Mouse (Mus musculus) thymus, adult 2 months (tissue): ENCODE measurements around the gene Pde3a.

ENCODE experiments used
- CTCF ChIP-seq: fragments of 200-500 bp; IDR thresholded peaks from 2 replicates; pipeline ENCODE4 v1.5.1; 2012; ENCODE audit warnings: mild to moderate bottlenecking, control low read depth, low read length, moderate library complexity, borderline replicate concordance; ENCODE audit not compliant: control insufficient read depth, poor library complexity, insufficient read depth; ENCODE audit errors: extremely low read depth
- POLR2A ChIP-seq: fragments of 200-500 bp; IDR thresholded peaks from 2 replicates; pipeline ENCODE4 v1.6.1; 2012; ENCODE audit warnings: mild to moderate bottlenecking, low read length, control low read depth, moderate library complexity; ENCODE audit not compliant: control insufficient read depth, poor library complexity, insufficient read depth; ENCODE audit errors: extremely low read depth

GRCm38 (mm10) chr6:141410836-141411235 lies 161.8 kb downstream of the Pde3a start:
- TF ChIP-seq POLR2A: no peak
- TF ChIP-seq CTCF: no peak
